Mouse (Mus musculus) liver, adult 2 months (tissue): ENCODE results near the gene Olfr1410. TPM values are rescaled to one million over a fixed set of nuclear protein-coding genes. Genes with fewer than 3 reads are reported as not detected.

Experiments
- DNase-seq: peaks from one replicate; pipeline ENCODE4 v3.0.0-alpha.2; 2011; ENCODE audit warnings: low read depth, low spot score; ENCODE audit errors: extremely low read depth
- H3K27ac ChIP-seq: fragments of 200-500 bp; replicated peaks from 2 replicates; pipeline ENCODE4 v1.5.1; 2012; ENCODE audit warnings: low read depth, mild to moderate bottlenecking, control low read depth, inconsistent platforms, low read length; ENCODE audit not compliant: insufficient read depth
- H3K27me3 ChIP-seq: fragments of 200-500 bp; 2 replicates; pipeline ENCODE4 v1.6.1; 2012; ENCODE audit warnings: mild to moderate bottlenecking, moderate library complexity, low read length, inconsistent platforms; ENCODE audit not compliant: control insufficient read depth, insufficient read depth
- H3K36me3 ChIP-seq: fragments of 200-500 bp; 2 replicates; pipeline ENCODE4 v1.6.1; 2012; ENCODE audit warnings: low read length, inconsistent platforms; ENCODE audit not compliant: control insufficient read depth, insufficient read depth
- H3K4me1 ChIP-seq: fragments of 200-500 bp; 2 replicates; pipeline ENCODE4 v1.6.1; 2011; ENCODE audit warnings: low read length; ENCODE audit not compliant: control insufficient read depth, insufficient read depth
- H3K4me3 ChIP-seq: fragments of 200-500 bp; 2 replicates; pipeline ENCODE4 v1.5.1; 2011; ENCODE audit warnings: low read depth, mild to moderate bottlenecking, control low read depth, low read length, moderate library complexity; ENCODE audit not compliant: insufficient read depth
- H3K79me2 ChIP-seq: fragments of 200-500 bp; 2 replicates; pipeline ENCODE4 v1.6.1; 2012; ENCODE audit warnings: inconsistent platforms, mild to moderate bottlenecking, low read length, moderate library complexity; ENCODE audit not compliant: control insufficient read depth, insufficient read depth
- H3K9ac ChIP-seq: fragments of 200-500 bp; 2 replicates; pipeline ENCODE4 v1.6.1; 2012; ENCODE audit warnings: low read depth, mild to moderate bottlenecking, control low read depth, inconsistent platforms, low read length
- CTCF ChIP-seq: fragments of 200-500 bp; IDR thresholded peaks from 2 replicates; pipeline ENCODE4 v1.5.1; 2011; ENCODE audit warnings: low read depth, low read length, control low read depth
- POLR2A ChIP-seq: fragments of 200-500 bp; IDR thresholded peaks from 2 replicates; pipeline ENCODE4 v1.6.1; 2011; ENCODE audit warnings: low read length, control low read depth; ENCODE audit not compliant: insufficient read depth; ENCODE audit errors: extremely low read depth
- WGBS: fragments of 180-500 bp; shearing (Covaris S2); methylation state at CpG from one replicate; pipeline ENCODE4 v1.1.7; 2018; 5-methylcytosine and 5-hydroxymethylcytosine counted together
- polyA plus RNA-seq: library from polyadenylated mRNA; depleted of rRNA; stranded (reverse); fragments of >200 nt; gene quantifications from 2 replicates; pipeline ENCODE4 v1.2.3, GENCODE M21; 2012
- total RNA-seq: library from RNA; depleted of rRNA; stranded (reverse); fragments of >200 nt; gene quantifications from 2 replicates; pipeline ENCODE4 v1.2.3, GENCODE M21; 2014

Olfr1410 gene
- total and polyA plus RNA-seq, 2 experiments, result not detected

DNA sequence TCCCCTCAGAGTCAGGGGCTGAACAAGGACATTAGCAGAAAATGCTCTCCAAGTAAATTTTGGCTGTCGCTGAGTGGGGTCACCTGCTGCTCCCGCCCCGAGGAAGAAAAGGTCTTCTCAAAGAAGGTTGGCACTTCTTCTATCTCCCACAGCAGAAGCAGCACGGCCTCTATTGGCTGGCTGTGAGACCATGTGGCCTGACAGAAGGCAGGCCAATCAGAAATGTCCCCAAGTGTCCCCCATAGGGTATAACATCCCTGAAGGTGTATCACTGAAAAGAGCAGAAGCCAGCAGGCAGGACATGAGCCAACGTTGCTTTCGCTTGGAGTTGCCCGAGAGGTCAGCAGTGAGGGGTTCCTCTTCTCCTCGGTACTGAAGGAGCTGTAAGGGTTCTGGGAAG is 30.4 kb downstream of the Olfr1410 start:
- H3K4me3 ChIP-seq, result no peak overlapping the region
- H3K27ac ChIP-seq, result no peak overlapping the region
- WGBS, result 79% methylated on average over 8 of the region's 8 CpGs
- H3K27me3 ChIP-seq, result no peaks in the 10 kb centered on the region
- DNase-seq, result no peak
- H3K79me2 ChIP-seq, result peaks cover under 1% of the 10 kb centered on the region; the same call in 1 of the 2 replicates
- no peak overlapping the region for H3K9ac ChIP-seq
- no peaks in the 10 kb centered on the region; the same call in 1 of the 2 replicates for H3K36me3 ChIP-seq
- no peak for TF ChIP-seq CTCF
- TF ChIP-seq POLR2A, result no peak
- peaks cover 5% of the 10 kb centered on the region for H3K4me1 ChIP-seq

- no peak overlapping the region for H3K27ac ChIP-seq
- DNase-seq, result no peak
- no peaks in the 10 kb centered on the region for H3K27me3 ChIP-seq
- no peak overlapping the region for H3K9ac ChIP-seq
- peaks cover 5% of the 10 kb centered on the region for H3K4me1 ChIP-seq
- TF ChIP-seq POLR2A, result no peak
- TF ChIP-seq CTCF, result no peak
- H3K79me2 ChIP-seq, result peaks cover 7% of the 10 kb centered on the region; the same call in 1 of the 2 replicates
- H3K36me3 ChIP-seq, result no peaks in the 10 kb centered on the region; the same call in 1 of the 2 replicates
- WGBS, result 93% methylated on average over 11 of the region's 11 CpGs
- no peak overlapping the region for H3K4me3 ChIP-seq
These were observed 31.1 kb downstream of the Olfr1410 start for GRCm38 (mm10) chr1:92636676-92637075.

- Histone ChIP-seq H3K4me3 (no peak overlapping the region), H3K36me3 (no peaks in the 10 kb centered on the region; the same call in 1 of the 2 replicates), H3K4me1 (peaks cover 8% of the 10 kb centered on the region), H3K27ac (no peak overlapping the region), H3K9ac (no peak overlapping the region), H3K79me2 (peaks cover 7% of the 10 kb centered on the region; the same call in 1 of the 2 replicates), H3K27me3 (no peaks in the 10 kb centered on the region)
- TF ChIP-seq CTCF (no peak), POLR2A (no peak)
- no peak for DNase-seq
- WGBS, result 92% methylated on average over 15 of the region's 15 CpGs
These were observed 32.1 kb downstream of the Olfr1410 start for GRCm38 (mm10) chr1:92637501-92638172.

GRCm38 (mm10) chr1:92638181-92638580 is 32.6 kb downstream of the Olfr1410 start:
- no peak for TF ChIP-seq CTCF
- TF ChIP-seq POLR2A, result no peak
- DNase-seq, result no peak
- whole genome bisulfite sequencing, result 93% methylated on average over 3 of the region's 3 CpGs
- H3K4me1 ChIP-seq, result peaks cover 8% of the 10 kb centered on the region
- peaks cover 7% of the 10 kb centered on the region; the same call in 1 of the 2 replicates for H3K79me2 ChIP-seq
- no peak overlapping the region for H3K9ac ChIP-seq
- H3K4me3 ChIP-seq, result no peak overlapping the region
- no peaks in the 10 kb centered on the region; the same call in 1 of the 2 replicates for H3K36me3 ChIP-seq
- H3K27ac ChIP-seq, result no peak overlapping the region
- H3K27me3 ChIP-seq, result no peaks in the 10 kb centered on the region

- H3K36me3 ChIP-seq, result no peaks in the 10 kb centered on the region; the same call in 1 of the 2 replicates
- WGBS, result 95% methylated on average over 4 of the region's 4 CpGs
- no peak overlapping the region for H3K27ac ChIP-seq
- H3K9ac ChIP-seq, result no peak overlapping the region
- no peak for DNase-seq
- no peaks in the 10 kb centered on the region for H3K27me3 ChIP-seq
- no peak for TF ChIP-seq POLR2A
- H3K4me1 ChIP-seq, result peaks cover 8% of the 10 kb centered on the region
- H3K79me2 ChIP-seq, result peaks cover 7% of the 10 kb centered on the region; the same call in 1 of the 2 replicates
- H3K4me3 ChIP-seq, result no peak overlapping the region
These were observed 33.2 kb downstream of the Olfr1410 start for GRCm38 (mm10) chr1:92638736-92639135.

GRCm38 (mm10) chr1:92640393-92640792 is 34.8 kb downstream of the Olfr1410 start:
- no peaks in the 10 kb centered on the region; the same call in 1 of the 2 replicates for H3K36me3 ChIP-seq
- no peaks in the 10 kb centered on the region for H3K27me3 ChIP-seq
- H3K9ac ChIP-seq, result no peak overlapping the region
- H3K4me1 ChIP-seq, result peaks cover 8% of the 10 kb centered on the region
- H3K79me2 ChIP-seq, result peaks cover 7% of the 10 kb centered on the region; the same call in 1 of the 2 replicates
- TF ChIP-seq CTCF (no peak), POLR2A (no peak)
- no peak overlapping the region for H3K27ac ChIP-seq
- 82% methylated on average over 6 of the region's 6 CpGs for WGBS
- no peak overlapping the region for H3K4me3 ChIP-seq
- DNase-seq, result no peak
